Comparison of ENCODE assay signal across 18 mouse cellular contexts in genomic region chrX:136991274-136991673, GRCm38 (mm10). TPM values are rescaled to one million over a fixed set of nuclear protein-coding genes. Genes with fewer than 3 reads are reported as not detected.
DNase-seq lines count a peak whose midpoint lies in the region; ATAC-seq and TF ChIP-seq lines count a peak whose summit lies in the region.
"Had no signal": no experiment of that assay in that cellular context is flagged by ENCODE, and none has a peak within 500 bp of the region (broad histone marks: within the 10 kb centered on the region; RNA-seq: fewer than 3 reads in every experiment).

No protein-coding gene starts in this region.

- H3K9ac ChIP-seq in forebrain, postnatal 0 days, result 0 out of 2 replicates have a peak overlapping the region, but pooled peaks have one; percentile 68
- H3K9ac ChIP-seq in forebrain, embryonic 14.5 days (ENCODE audit: low read length), result no peak overlapping the region
- no peak overlapping the region for H3K9ac ChIP-seq in midbrain, embryonic 15.5 days
- H3K9ac ChIP-seq: embryonic facial prominence, embryonic 15.5 days had no signal

- H3K27me3 ChIP-seq in forebrain, postnatal 0 days (ENCODE audit: insufficient read depth, low read length), result no peaks in the 10 kb centered on the region
- no peaks in the 10 kb centered on the region for H3K27me3 ChIP-seq in forebrain, embryonic 14.5 days (replicated peaks; ENCODE audit: control insufficient read depth, insufficient read depth, low read length)
- H3K27me3 ChIP-seq in midbrain, embryonic 15.5 days (replicated peaks), result no peaks in the 10 kb centered on the region

- H3K4me3 ChIP-seq in forebrain, postnatal 0 days (ENCODE audit: low read depth, low read length), result no peak overlapping the region
- H3K4me3 ChIP-seq in forebrain, embryonic 14.5 days (ENCODE audit: low read depth, low read length), result no peak overlapping the region
- H3K4me3 ChIP-seq in midbrain, embryonic 15.5 days, result no peak overlapping the region
- H3K4me3 ChIP-seq: embryonic facial prominence, embryonic 15.5 days; myocyte had no signal

- no peaks in the 10 kb centered on the region for H3K36me3 ChIP-seq in forebrain, postnatal 0 days (ENCODE audit: insufficient read depth)
- peaks cover 8% of the 10 kb centered on the region; the same call in 1 of the 2 replicates for H3K36me3 ChIP-seq in forebrain, embryonic 14.5 days (ENCODE audit: control insufficient read depth, insufficient read depth, low read length)
- H3K36me3 ChIP-seq in midbrain, embryonic 15.5 days (replicated peaks), result no peaks in the 10 kb centered on the region
- H3K36me3 ChIP-seq: embryonic facial prominence, embryonic 15.5 days had no signal

- no peak for TF ChIP-seq CTCF in forebrain, postnatal 0 days (IDR thresholded peaks at IDR 0.05; ENCODE audit: low read depth)

- no peaks in the 10 kb centered on the region for H3K4me1 ChIP-seq in forebrain, postnatal 0 days (ENCODE audit: insufficient read depth)
- H3K4me1 ChIP-seq in forebrain, embryonic 14.5 days (ENCODE audit: control insufficient read depth, insufficient read depth, low read length), result no peaks in the 10 kb centered on the region; the same call in 1 of the 2 replicates
- peaks cover 17% of the 10 kb centered on the region for H3K4me1 ChIP-seq in midbrain, embryonic 15.5 days
- H3K4me1 ChIP-seq: embryonic facial prominence, embryonic 15.5 days had no signal

- intact Hi-C loops in left cerebral cortex, postnatal 10 days (cut with DNase I), result loop anchor here (10.0 kb wide), 1 partner anchor 246 kb away; the partner anchor contains the start of gene Morf4l2

- no peak for ATAC-seq in forebrain, postnatal 0 days
- ATAC-seq in forebrain, embryonic 14.5 days, result no peak
- peak; percentile 56 for ATAC-seq in common myeloid progenitor, adult 5-6 weeks (replicated peaks; ENCODE audit: low read depth, poor library complexity, severe bottlenecking)
- no peak for ATAC-seq in midbrain, embryonic 15.5 days (replicated peaks)
- ATAC-seq in activated CD4-positive, CD25-positive, alpha-beta regulatory T cell, adult 4 months, result no peak
- ATAC-seq: intestine, embryonic 16.5 days had no signal

- no peak for DNase-seq in forebrain, postnatal 0 days
- DNase-seq in forebrain, embryonic 14.5 days (ENCODE audit: low spot score), result no peak
- peak; percentile 7 to 24 for DNase-seq in B cell, adult 2 months
- DNase-seq in left cerebral cortex, postnatal 10 days (ENCODE audit: extremely low spot score in 1 of 2, low spot score in 2 of 2), result no peak
- no peak for DNase-seq in heart, adult 11 months
- DNase-seq: adrenal gland, postnatal 25 days; gastrocnemius, postnatal 10 days; heart, postnatal 10 days; kidney, postnatal 14 days; liver; lung, adult 18-20 months; thymus, postnatal 4 days had no signal

- 51% methylated on average over 2 of the region's 2 CpGs for WGBS in forebrain, postnatal 0 days
- WGBS in forebrain, embryonic 14.5 days, result 68% methylated on average over 2 of the region's 2 CpGs
- WGBS in midbrain, embryonic 15.5 days, result 38% methylated on average over 2 of the region's 2 CpGs

- peak overlapping the region; percentile 53 for H3K4me2 ChIP-seq in forebrain, postnatal 0 days (ENCODE audit: low read depth)
- no peak overlapping the region; the same call in 1 of the 2 replicates for H3K4me2 ChIP-seq in forebrain, embryonic 14.5 days (ENCODE audit: low read length)
- peak overlapping the region; percentile 51 for H3K4me2 ChIP-seq in midbrain, embryonic 15.5 days
- H3K4me2 ChIP-seq: embryonic facial prominence, embryonic 15.5 days had no signal

- no peak overlapping the region for H3K27ac ChIP-seq in forebrain, postnatal 0 days (ENCODE audit: low read depth, low read length)
- no peak overlapping the region for H3K27ac ChIP-seq in forebrain, embryonic 14.5 days (ENCODE audit: low read depth, low read length)
- H3K27ac ChIP-seq in midbrain, embryonic 15.5 days, result no peak overlapping the region
- H3K27ac ChIP-seq: embryonic facial prominence, embryonic 15.5 days had no signal

- H3K9me3 ChIP-seq in forebrain, postnatal 0 days (ENCODE audit: low read length), result no peaks in the 10 kb centered on the region
- H3K9me3 ChIP-seq in forebrain, embryonic 14.5 days (replicated peaks; ENCODE audit: control insufficient read depth, low read length), result no peaks in the 10 kb centered on the region
- H3K9me3 ChIP-seq in midbrain, embryonic 15.5 days, result no peaks in the 10 kb centered on the region
- H3K9me3 ChIP-seq: embryonic facial prominence, embryonic 15.5 days had no signal

RNA-seq across cellular contexts. Expression of gene Zcchc18, which starts 1.7 kb away (rescaled TPM):
- total RNA-seq in forebrain, postnatal 0 days (2014; rRNA removed), result 197 and 225 TPM in 2 replicates
- 361 and 445 TPM in 2 replicates for polyA plus RNA-seq in forebrain, postnatal 0 days (2015; fragmentation: Nextera tagmentation; extraction: Ambion mirVana)
- polyA plus RNA-seq in forebrain, embryonic 14.5 days (2014; fragmentation: Nextera tagmentation; extraction: Ambion mirVana), result 281 and 313 TPM in 2 replicates
- 1.1 TPM in 1 of 2 replicates, not detected in the other for total RNA-seq in common myeloid progenitor, adult 5-6 weeks (2017)
- polyA plus RNA-seq in midbrain, embryonic 15.5 days (2015; fragmentation: Nextera tagmentation; extraction: Ambion mirVana), result 413 and 428 TPM in 2 replicates
- total RNA-seq in left cerebral cortex, postnatal 10 days (2021), result 100 to 1,000 TPM; 300 to 302 TPM
- polyA plus RNA-seq in activated CD4-positive, CD25-positive, alpha-beta regulatory T cell, adult 4 months (2017; shearing (Covaris generic)), result 10 to 100 TPM; 37.8 to 42.4 TPM
- total RNA-seq: heart, postnatal 10 days had no signal

RNA-seq across cellular contexts. Expression of gene Tmsb15b1, which starts 14.6 kb away (rescaled TPM):
- total RNA-seq in forebrain, postnatal 0 days (2014; rRNA removed), result 45.7 and 50.2 TPM in 2 replicates
- polyA plus RNA-seq in forebrain, postnatal 0 days (2015; fragmentation: Nextera tagmentation; extraction: Ambion mirVana), result 66.3 and 83.7 TPM in 2 replicates
- 51.4 and 61.0 TPM in 2 replicates for polyA plus RNA-seq in forebrain, embryonic 14.5 days (2014; fragmentation: Nextera tagmentation; extraction: Ambion mirVana)
- 5.6 and 12.8 TPM in 2 replicates for total RNA-seq in common myeloid progenitor, adult 5-6 weeks (2017)
- 30.8 and 31.9 TPM in 2 replicates for polyA plus RNA-seq in midbrain, embryonic 15.5 days (2015; fragmentation: Nextera tagmentation; extraction: Ambion mirVana)
- total RNA-seq in left cerebral cortex, postnatal 10 days (2021), result 10 to 100 TPM in 1 of 2 experiments, 1 to 10 TPM in 1; 6.8 to 20.8 TPM
- 10 to 100 TPM; 26.6 to 39.7 TPM for polyA plus RNA-seq in activated CD4-positive, CD25-positive, alpha-beta regulatory T cell, adult 4 months (2017; shearing (Covaris generic))
- polyA plus RNA-seq: myocyte had no signal

RNA-seq across cellular contexts. Expression of gene Tmsb15l, which starts 14.6 kb away (rescaled TPM):
- total RNA-seq in forebrain, postnatal 0 days (2014; rRNA removed), result 9.7 and 11.5 TPM in 2 replicates
- polyA plus RNA-seq in forebrain, postnatal 0 days (2015; fragmentation: Nextera tagmentation; extraction: Ambion mirVana), result 8.7 and 12.7 TPM in 2 replicates
- polyA plus RNA-seq in forebrain, embryonic 14.5 days (2014; fragmentation: Nextera tagmentation; extraction: Ambion mirVana), result 10.8 and 11.9 TPM in 2 replicates
- 14.8 and 35.9 TPM in 2 replicates for total RNA-seq in common myeloid progenitor, adult 5-6 weeks (2017)
- polyA plus RNA-seq in midbrain, embryonic 15.5 days (2015; fragmentation: Nextera tagmentation; extraction: Ambion mirVana), result 7.0 and 8.3 TPM in 2 replicates
- 1 to 10 TPM; 3.1 to 4.3 TPM for total RNA-seq in left cerebral cortex, postnatal 10 days (2021)
- polyA plus RNA-seq in activated CD4-positive, CD25-positive, alpha-beta regulatory T cell, adult 4 months (2017; shearing (Covaris generic)), result 10 to 100 TPM in 1 of 2 experiments, 1 to 10 TPM in 1; 2.2 to 13.1 TPM
- total RNA-seq: gastrocnemius, postnatal 10 days had no signal
- polyA plus RNA-seq: myocyte had no signal

RNA-seq across cellular contexts. Expression of gene Tmsb15b2, which starts 16.0 kb away (rescaled TPM):
- 51.5 and 52.3 TPM in 2 replicates for total RNA-seq in forebrain, postnatal 0 days (2014; rRNA removed)
- polyA plus RNA-seq in forebrain, postnatal 0 days (2015; fragmentation: Nextera tagmentation; extraction: Ambion mirVana), result 107 and 157 TPM in 2 replicates
- 109 and 117 TPM in 2 replicates for polyA plus RNA-seq in forebrain, embryonic 14.5 days (2014; fragmentation: Nextera tagmentation; extraction: Ambion mirVana)
- total RNA-seq in common myeloid progenitor, adult 5-6 weeks (2017), result not detected in 2 replicates
- polyA plus RNA-seq in midbrain, embryonic 15.5 days (2015; fragmentation: Nextera tagmentation; extraction: Ambion mirVana), result 70.9 and 74.1 TPM in 2 replicates
- 10 to 100 TPM; 25.1 to 47.4 TPM for total RNA-seq in left cerebral cortex, postnatal 10 days (2021)
- polyA plus RNA-seq in activated CD4-positive, CD25-positive, alpha-beta regulatory T cell, adult 4 months (2017; shearing (Covaris generic)), result 10 to 100 TPM; 12.1 to 77.0 TPM
- polyA plus RNA-seq: myocyte had no signal

RNA-seq across cellular contexts. Expression of gene Slc25a53, which starts 46.8 kb away (rescaled TPM):
- total RNA-seq in forebrain, postnatal 0 days (2014; rRNA removed), result 18.7 and 48.5 TPM in 2 replicates
- 10.7 and 12.3 TPM in 2 replicates for polyA plus RNA-seq in forebrain, postnatal 0 days (2015; fragmentation: Nextera tagmentation; extraction: Ambion mirVana)
- 18.1 and 20.9 TPM in 2 replicates for polyA plus RNA-seq in forebrain, embryonic 14.5 days (2014; fragmentation: Nextera tagmentation; extraction: Ambion mirVana)
- total RNA-seq in common myeloid progenitor, adult 5-6 weeks (2017), result 6.3 and 10.5 TPM in 2 replicates
- polyA plus RNA-seq in midbrain, embryonic 15.5 days (2015; fragmentation: Nextera tagmentation; extraction: Ambion mirVana), result 14.3 and 15.2 TPM in 2 replicates
- 10 to 100 TPM; 17.5 to 30.4 TPM for total RNA-seq in left cerebral cortex, postnatal 10 days (2021)
- 1 to 10 TPM; 6.2 to 9.6 TPM for polyA plus RNA-seq in activated CD4-positive, CD25-positive, alpha-beta regulatory T cell, adult 4 months (2017; shearing (Covaris generic))

Comparison
In these comparisons a context has a peak if more than half of its experiments do, and no peak if none do; other contexts are left out.
1. DNase-seq: peak in B cell, adult 2 months (2 of 2); none in forebrain, postnatal 0 days (single experiment), forebrain, embryonic 14.5 days (single experiment), left cerebral cortex, postnatal 10 days (0 of 2) and heart, adult 11 months (single experiment).